Mouse (Mus musculus): ENCODE results near the gene Trappc12.

DNA sequence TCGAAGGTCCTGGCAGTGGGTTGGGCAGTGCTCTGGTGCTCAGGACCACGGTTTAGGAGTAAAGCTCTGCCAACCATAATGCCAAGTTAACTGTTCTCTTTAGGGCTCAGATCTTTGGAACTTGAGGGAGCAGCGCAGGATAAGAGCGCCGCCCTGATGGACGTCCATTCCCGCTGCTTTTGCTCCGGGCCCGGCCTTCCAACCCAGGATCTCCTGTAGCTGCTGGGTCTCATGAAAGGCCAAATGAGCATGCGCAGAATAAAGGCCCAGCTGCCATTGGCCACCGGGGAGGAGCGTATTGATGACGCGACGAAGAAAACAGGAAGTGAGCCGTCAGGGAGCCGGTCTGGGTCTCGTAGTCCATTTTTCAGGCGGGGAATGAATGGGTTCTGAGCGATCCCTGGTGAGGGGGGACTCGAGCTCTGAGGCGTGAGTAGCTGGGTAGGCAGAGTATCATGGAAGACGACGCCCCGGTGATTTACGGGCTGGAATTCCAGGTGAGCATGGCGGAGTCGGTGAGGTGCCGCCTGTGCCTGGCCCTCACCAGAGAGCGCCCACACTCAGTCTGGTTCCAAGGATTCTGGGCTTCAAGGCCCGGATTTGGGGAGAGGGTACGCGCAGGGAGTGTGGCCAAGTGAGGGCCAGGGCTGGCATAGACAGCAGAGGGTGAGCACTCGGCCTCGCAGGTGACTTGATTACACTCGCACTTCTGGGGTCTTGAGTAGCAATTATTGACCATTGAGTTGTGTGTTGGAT, 1.4 kb upstream of the Trappc12 start, which contains the start of gene Eipr1:
- peak; percentile 33 for TF ChIP-seq CTCF (IDR thresholded peaks at IDR 0.05; ENCODE audit: low read depth)
- no peak for TF ChIP-seq EP300 (IDR thresholded peaks at IDR 0.05; ENCODE audit: low read depth)

All from liver, postnatal 0 days (tissue).